Mouse (Mus musculus) MN1 (cell line): ENCODE results near the gene Cabp5.
"Not testable (repeated sequence)": the region's sequence is repeated elsewhere in the genome, so short reads cannot be mapped to it uniquely, and the experiment has no call there.

Experiments
- DNase-seq: peaks from one replicate; pipeline ENCODE4 v3.0.0-alpha.2; 2016; ENCODE audit warnings: low spot score

Gene Cabp5

DNA sequence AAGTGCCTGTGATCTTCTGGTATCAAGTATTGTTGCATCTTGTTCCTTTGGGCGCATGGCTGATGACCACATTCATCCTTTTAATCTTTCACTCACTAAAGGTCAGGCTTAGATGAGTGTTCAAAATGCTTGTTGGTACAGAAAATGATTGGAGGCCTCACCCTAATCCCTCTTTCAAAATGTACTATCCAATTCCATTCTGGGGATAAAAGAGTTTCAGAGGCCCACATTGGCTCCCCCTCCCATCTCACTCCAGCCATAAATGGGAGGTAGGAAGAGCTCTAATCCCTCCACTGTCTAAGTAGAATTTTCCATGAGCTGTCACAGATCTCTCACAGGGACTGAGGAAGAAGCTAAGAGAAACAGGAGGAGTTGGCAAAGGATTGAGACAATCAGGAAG is at the start of gene Cabp5:
Gene Cabp5 (plus strand): TSS at position 301 of the 400 bp plus-strand sequence.
- no peak for DNase-seq

DNA sequence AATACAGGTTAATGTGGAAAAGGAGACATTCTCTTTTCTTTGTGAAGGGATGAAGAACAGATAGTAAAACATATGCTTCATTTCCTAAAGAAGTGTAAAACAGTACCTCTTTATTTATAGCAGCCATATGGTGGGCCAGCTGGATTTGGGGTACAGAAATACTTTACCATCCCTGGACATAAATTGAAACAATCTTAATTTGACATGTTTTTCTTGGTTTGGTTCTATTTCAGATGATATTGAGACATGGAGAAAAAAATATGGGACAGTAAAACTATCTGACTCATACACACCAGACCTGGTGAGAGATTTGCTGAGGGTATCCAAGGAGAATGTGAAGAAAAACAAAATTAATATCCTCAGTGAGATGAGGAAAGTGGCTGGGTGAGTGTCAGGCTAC is 42.0 kb upstream of the Cabp5 start:
- no peak for DNase-seq

DNA sequence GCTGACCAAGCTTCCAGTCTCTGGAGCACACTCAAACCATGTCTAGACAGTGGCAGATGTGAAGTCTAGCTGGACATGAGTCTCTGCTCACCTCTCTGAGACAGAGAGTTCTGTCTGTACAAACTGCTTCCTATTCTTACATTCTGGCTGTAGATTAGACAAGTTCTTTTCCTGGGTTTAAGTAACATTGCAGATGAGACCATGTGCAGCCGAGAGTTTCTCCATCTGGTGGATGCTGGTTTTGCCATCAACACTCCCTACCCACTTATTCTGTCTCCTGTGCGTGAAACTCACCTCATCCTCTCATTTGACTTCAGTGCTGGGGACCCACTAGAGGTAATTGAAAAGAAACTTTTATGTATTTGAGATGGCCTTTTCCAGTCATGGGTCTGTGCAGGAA is 17.3 kb upstream of the Cabp5 start:
- no peak for DNase-seq

DNA sequence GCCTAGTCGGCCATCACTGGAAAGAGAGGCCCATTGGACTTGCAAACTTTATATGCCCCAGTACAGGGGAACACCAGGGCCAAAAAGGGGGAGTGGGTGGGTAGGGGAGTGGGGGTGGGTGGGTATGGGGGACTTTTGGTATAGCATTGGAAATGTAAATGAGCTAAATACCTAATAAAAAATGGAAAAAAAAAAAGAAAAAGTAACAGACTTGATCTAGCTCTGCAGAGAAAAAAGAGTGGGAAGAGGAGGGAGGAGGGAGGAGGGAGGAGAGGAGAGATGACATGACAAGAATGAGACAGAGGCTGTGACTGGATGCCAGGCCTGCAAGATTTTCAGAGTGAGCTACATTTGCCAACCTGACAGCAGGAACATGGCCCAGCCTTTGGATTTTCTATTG is 52.6 kb downstream of the Cabp5 start, which contains the start of gene Bsph1:
Gene Bsph1 (plus strand): TSS at position 301 of the 400 bp plus-strand sequence.
- not testable (repeated sequence) for DNase-seq
